Mouse (Mus musculus) stomach, embryonic 14.5 days (tissue): ENCODE data around the gene Agl. TPM values are rescaled to one million over a fixed set of nuclear protein-coding genes. Genes with fewer than 3 reads are reported as not detected.
A peak's percentile ranks its signal among the peaks of the same experiment; 100 is the strongest.

ENCODE experiments used
- ATAC-seq: fragments of 200-750 bp; cut with Nextera tagmentation; 2 replicates; pipeline ENCODE4 v1.8.0; 2017; ENCODE audit warnings: low read depth, moderate TSS enrichment; ENCODE audit not compliant: insufficient number of reproducible peaks, insufficient read depth, low FRiP score
- H3K27ac ChIP-seq: fragments of 300-500 bp; sonication (generic); 2 replicates; pipeline ENCODE4 v1.5.1; 2014; ENCODE audit warnings: mild to moderate bottlenecking, low read length, moderate library complexity, mixed read lengths
- H3K27me3 ChIP-seq: fragments of 300-500 bp; sonication (generic); 2 replicates; pipeline ENCODE4 v1.6.1; 2014; ENCODE audit warnings: low read length, control low read depth, mixed read lengths; ENCODE audit not compliant: control insufficient read depth, insufficient read depth
- H3K36me3 ChIP-seq: fragments of 300-500 bp; sonication (generic); 2 replicates; pipeline ENCODE4 v1.6.1; 2014; ENCODE audit warnings: mild to moderate bottlenecking, control low read depth, low read length, moderate library complexity, mixed read lengths; ENCODE audit not compliant: control insufficient read depth, insufficient read depth
- H3K4me1 ChIP-seq: fragments of 300-500 bp; sonication (generic); 2 replicates; pipeline ENCODE4 v1.6.1; 2014; ENCODE audit warnings: low read length, control low read depth, mixed read lengths; ENCODE audit not compliant: control insufficient read depth, insufficient read depth
- H3K4me2 ChIP-seq: fragments of 300-500 bp; sonication (generic); replicated peaks from 2 replicates; pipeline ENCODE4 v1.6.1; 2014; ENCODE audit warnings: low read depth, low read length, control low read depth
- H3K4me3 ChIP-seq: fragments of 300-500 bp; sonication (generic); 2 replicates; pipeline ENCODE4 v1.5.1; 2014; ENCODE audit warnings: low read depth, low read length, control low read depth
- H3K9ac ChIP-seq: fragments of 300-500 bp; sonication (generic); replicated peaks from 2 replicates; pipeline ENCODE4 v1.6.1; 2014; ENCODE audit warnings: low read depth, mild to moderate bottlenecking, control low read depth, low read length, moderate library complexity, mixed read lengths
- H3K9me3 ChIP-seq: fragments of 300-500 bp; sonication (generic); 2 replicates; pipeline ENCODE4 v1.6.1; 2016; ENCODE audit warnings: low read depth, low read length, control low read depth; ENCODE audit not compliant: control insufficient read depth
- WGBS: fragments of 180-500 bp; shearing (Covaris S2); extraction: QIAGEN DNeasy Blood & Tissue Kit; methylation state at CpG from one replicate; pipeline ENCODE4 v1.1.7; 2014; 5-methylcytosine and 5-hydroxymethylcytosine counted together
- polyA plus RNA-seq: library from polyadenylated mRNA; unstranded; fragments of >200 nt; fragmentation: Nextera tagmentation; extraction: Ambion mirVana; gene quantifications from 2 replicates; pipeline ENCODE4 v1.2.1, GENCODE M21; 2014

Gene Agl
- polyA plus RNA-seq, 1 experiment from 2014 or later, result 18.8 TPM

DNA sequence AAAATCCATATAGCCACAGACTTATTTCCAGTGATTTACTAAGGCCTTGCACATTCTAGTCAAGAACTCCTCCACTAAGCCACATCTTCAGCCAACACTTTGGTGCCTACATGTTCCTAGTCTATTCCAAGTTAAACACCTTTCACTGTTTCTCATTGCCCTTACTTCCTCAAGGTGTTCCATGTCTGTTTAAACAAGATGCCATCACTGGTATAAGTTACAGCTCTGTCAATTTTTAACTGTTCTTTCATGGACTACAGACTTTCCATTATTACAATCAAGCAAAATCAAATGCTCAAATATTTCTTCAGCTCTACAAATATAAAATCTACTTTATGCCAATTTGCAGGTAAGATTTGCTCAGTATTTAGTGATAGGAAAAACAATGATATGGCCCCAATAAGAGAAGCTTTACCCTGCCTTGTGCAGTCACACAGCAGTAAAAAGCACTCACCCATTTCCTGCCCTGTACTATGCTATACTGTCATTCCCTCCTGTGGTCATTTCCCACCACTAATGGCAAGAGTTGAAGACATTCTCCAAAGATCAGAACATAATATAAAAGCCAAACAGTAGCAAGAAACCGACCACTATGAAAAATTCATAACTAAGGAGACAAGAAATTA is 105.2 kb downstream of the Agl start:
- Histone ChIP-seq H3K36me3 (peaks cover 3% of the 10 kb centered on the region; the same call in 1 of the 2 replicates), H3K27me3 (no peaks in the 10 kb centered on the region), H3K27ac (no peak overlapping the region), H3K4me3 (no peak overlapping the region), H3K4me2 (no peak overlapping the region), H3K9ac (no peak overlapping the region), H3K9me3 (no peaks in the 10 kb centered on the region), H3K4me1 (no peaks in the 10 kb centered on the region)
- WGBS, result 89% methylated on average over 1 of the region's 1 CpGs
- peak; percentile 79 for ATAC-seq

- no peaks in the 10 kb centered on the region; the same call in 1 of the 2 replicates for H3K36me3 ChIP-seq
- H3K9me3 ChIP-seq, result no peaks in the 10 kb centered on the region
- ATAC-seq, result no peak
- no peak overlapping the region for H3K27ac ChIP-seq
- H3K4me1 ChIP-seq, result no peaks in the 10 kb centered on the region
- no peak overlapping the region for H3K4me2 ChIP-seq
- H3K9ac ChIP-seq, result no peak overlapping the region
- WGBS, result 94% methylated on average over 4 of the region's 4 CpGs
- no peak overlapping the region for H3K4me3 ChIP-seq
- H3K27me3 ChIP-seq, result no peaks in the 10 kb centered on the region
Observed at GRCm38 (mm10) chr3:116701601-116702000, 106.4 kb downstream of the Agl start.

DNA sequence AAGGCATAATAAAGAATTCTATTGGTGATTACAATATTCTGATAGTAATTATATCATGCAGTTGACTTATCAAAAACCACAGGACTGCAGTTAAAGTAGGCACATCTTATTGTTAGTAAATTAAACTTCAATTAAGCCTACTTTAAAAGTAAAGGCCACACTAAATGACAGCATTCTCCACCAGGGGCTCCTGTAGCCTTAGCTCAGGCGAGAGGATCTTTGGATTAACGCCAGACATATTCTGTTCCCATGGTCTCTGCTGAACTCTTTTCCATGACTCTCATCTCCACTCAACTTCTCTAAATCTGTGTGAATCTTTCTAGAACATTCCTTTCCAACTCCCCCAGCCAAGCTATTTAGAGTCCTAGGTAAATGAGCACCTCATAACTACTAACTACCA is 109.2 kb downstream of the Agl start:
- Histone ChIP-seq H3K4me1 (no peaks in the 10 kb centered on the region), H3K27ac (no peak overlapping the region), H3K9me3 (no peaks in the 10 kb centered on the region), H3K36me3 (peaks cover 2% of the 10 kb centered on the region; the same call in 1 of the 2 replicates), H3K4me3 (no peak overlapping the region), H3K9ac (no peak overlapping the region), H3K4me2 (no peak overlapping the region), H3K27me3 (no peaks in the 10 kb centered on the region)
- no peak for ATAC-seq
- 61% methylated on average over 2 of the region's 2 CpGs for WGBS

- no peak overlapping the region for H3K4me3 ChIP-seq
- no peaks in the 10 kb centered on the region for H3K4me1 ChIP-seq
- H3K36me3 ChIP-seq, result peaks cover 5% of the 10 kb centered on the region; the same call in 1 of the 2 replicates
- no peak for ATAC-seq
- WGBS, result 94% methylated on average over 2 of the region's 2 CpGs
- no peaks in the 10 kb centered on the region for H3K9me3 ChIP-seq
- no peak overlapping the region for H3K27ac ChIP-seq
- H3K4me2 ChIP-seq, result no peak overlapping the region
- H3K9ac ChIP-seq, result no peak overlapping the region
- no peaks in the 10 kb centered on the region for H3K27me3 ChIP-seq
Observed at GRCm38 (mm10) chr3:116695666-116695985, 112.3 kb downstream of the Agl start.

GRCm38 (mm10) chr3:116694955-116695665 is 112.9 kb downstream of the Agl start:
- no peak for ATAC-seq
- no peaks in the 10 kb centered on the region for H3K9me3 ChIP-seq
- peaks cover 5% of the 10 kb centered on the region; the same call in 1 of the 2 replicates for H3K36me3 ChIP-seq
- no peak overlapping the region for H3K4me3 ChIP-seq
- H3K27me3 ChIP-seq, result no peaks in the 10 kb centered on the region
- no peaks in the 10 kb centered on the region for H3K4me1 ChIP-seq
- H3K9ac ChIP-seq, result no peak overlapping the region
- H3K4me2 ChIP-seq, result no peak overlapping the region
- no peak overlapping the region for H3K27ac ChIP-seq
- 83% methylated on average over 8 of the region's 8 CpGs for WGBS

DNA sequence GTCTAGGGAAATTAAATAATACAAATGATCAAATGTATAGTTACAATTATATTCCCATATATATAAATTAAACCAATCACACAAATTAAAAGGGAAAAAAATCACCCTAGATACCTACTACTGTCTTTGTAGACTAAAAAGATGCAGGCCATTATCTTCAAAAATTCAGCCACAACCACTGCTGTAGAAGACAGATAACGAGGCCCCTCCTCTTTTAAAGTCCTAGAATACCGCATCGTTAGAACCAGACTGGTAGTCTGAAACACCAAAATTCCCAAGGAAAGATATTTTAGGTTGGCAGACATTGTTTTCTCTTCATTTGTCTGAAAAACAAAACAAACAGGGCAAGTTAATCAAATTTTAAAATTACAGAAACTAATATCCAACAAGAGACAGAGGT is 113.7 kb downstream of the Agl start:
- WGBS, result 87% methylated on average over 3 of the region's 3 CpGs
- no peaks in the 10 kb centered on the region for H3K9me3 ChIP-seq
- H3K36me3 ChIP-seq, result peaks cover 5% of the 10 kb centered on the region; the same call in 1 of the 2 replicates
- H3K4me1 ChIP-seq, result no peaks in the 10 kb centered on the region
- no peak overlapping the region for H3K27ac ChIP-seq
- H3K9ac ChIP-seq, result no peak overlapping the region
- ATAC-seq, result no peak
- H3K4me3 ChIP-seq, result no peak overlapping the region
- no peak overlapping the region for H3K4me2 ChIP-seq
- no peaks in the 10 kb centered on the region for H3K27me3 ChIP-seq

Other genes starting within 250 kb of the Agl start
- 0.80 and 1.1 TPM in 2 replicates for gene Lrrc39, start 245.2 kb downstream of the Agl start, polyA plus RNA-seq
- 25.5 and 27.9 TPM in 2 replicates for gene Sass6, start 213.2 kb downstream of the Agl start, polyA plus RNA-seq
- gene Trmt13, start 193.6 kb downstream of the Agl start, polyA plus RNA-seq, result 33.5 and 36.6 TPM in 2 replicates
- gene Mfsd14a, start 145.5 kb downstream of the Agl start, polyA plus RNA-seq, result 96.8 and 102 TPM in 2 replicates
- not detected in 2 replicates for gene Gm43191, start 126.9 kb downstream of the Agl start, polyA plus RNA-seq
- gene Slc35a3, start 95.3 kb downstream of the Agl start, polyA plus RNA-seq, result 22.4 and 26.7 TPM in 2 replicates
- gene Frrs1, start 51.3 kb upstream of the Agl start, polyA plus RNA-seq, result 38.5 and 39.8 TPM in 2 replicates
- gene 4930455H04Rik, start 160.1 kb upstream of the Agl start, polyA plus RNA-seq, result not detected in 2 replicates
- gene Palmd, start 160.8 kb upstream of the Agl start, polyA plus RNA-seq, result 5.7 and 6.1 TPM in 2 replicates